Mouse (Mus musculus): Measurements from ENCODE around the gene Esyt3.
A peak's percentile ranks its signal among the peaks of the same experiment; 100 is the strongest.

Gene Esyt3

GRCm38 (mm10) chr9:99357921-99358692, at the start of gene Esyt3:
Gene Esyt3 (minus strand): TSS chr9:99358557.
- DNase-seq = peak; percentile 61 to 75

- peak in 1 of 2 experiments; percentile 41 for DNase-seq
Measured at GRCm38 (mm10) chr9:99401288-99401974, 43.1 kb upstream of the Esyt3 start.

GRCm38 (mm10) chr9:99400781-99401180, 42.4 kb upstream of the Esyt3 start:
- DNase-seq = peak; percentile 55 to 61

- peak; percentile 40 to 57 for DNase-seq
Measured at GRCm38 (mm10) chr9:99397056-99397815, 38.9 kb upstream of the Esyt3 start.

- DNase-seq = peak; percentile 48 to 52
Measured at GRCm38 (mm10) chr9:99394366-99394765, 36.0 kb upstream of the Esyt3 start.

- DNase-seq = peak in 1 of 2 experiments; percentile 38
Measured at GRCm38 (mm10) chr9:99393146-99393545, 34.8 kb upstream of the Esyt3 start.

GRCm38 (mm10) chr9:99391557-99391956, 33.2 kb upstream of the Esyt3 start:
- no peak for DNase-seq

- no peak for DNase-seq
Measured at GRCm38 (mm10) chr9:99390716-99391115, 32.4 kb upstream of the Esyt3 start.

GRCm38 (mm10) chr9:99390201-99390600, 31.8 kb upstream of the Esyt3 start:
- DNase-seq = no peak

- no peak for DNase-seq
Measured at GRCm38 (mm10) chr9:99389506-99389905, 31.1 kb upstream of the Esyt3 start.

- no peak for DNase-seq
Measured at GRCm38 (mm10) chr9:99388856-99389255, 30.5 kb upstream of the Esyt3 start.

- DNase-seq = peak in 1 of 2 experiments; percentile 29
Measured at GRCm38 (mm10) chr9:99388078-99388477, 29.7 kb upstream of the Esyt3 start.

GRCm38 (mm10) chr9:99382556-99382955, 24.2 kb upstream of the Esyt3 start:
- DNase-seq = no peak

GRCm38 (mm10) chr9:99379194-99379593, 20.8 kb upstream of the Esyt3 start:
- no peak for DNase-seq

- peak; percentile 79 to 82 for DNase-seq
Measured at GRCm38 (mm10) chr9:99376591-99377418, 18.4 kb upstream of the Esyt3 start.

- DNase-seq = no peak
Measured at GRCm38 (mm10) chr9:99368431-99368830, 10.1 kb upstream of the Esyt3 start.

- no peak for DNase-seq
Measured at GRCm38 (mm10) chr9:99365906-99366305, 7.5 kb upstream of the Esyt3 start.

- DNase-seq = no peak
Measured at GRCm38 (mm10) chr9:99363076-99363475, 4.7 kb upstream of the Esyt3 start.

GRCm38 (mm10) chr9:99361946-99362345, 3.6 kb upstream of the Esyt3 start:
- DNase-seq = no peak

GRCm38 (mm10) chr9:99359012-99359411, 655 bp upstream of the Esyt3 start:
- DNase-seq = no peak

- no peak for DNase-seq
Measured at GRCm38 (mm10) chr9:99357561-99357920, 816 bp downstream of the Esyt3 start.

- no peak for DNase-seq
Measured at GRCm38 (mm10) chr9:99355971-99356370, 2.4 kb downstream of the Esyt3 start.

GRCm38 (mm10) chr9:99354796-99355195, 3.6 kb downstream of the Esyt3 start:
- DNase-seq = no peak

Data from cerebellum, postnatal 14 days (tissue).